9 mouse cellular contexts compared by ENCODE assay signal in genomic region chr16:95769066-95769995, GRCm38 (mm10).
DNase-seq lines count a peak whose midpoint lies in the region; ATAC-seq and TF ChIP-seq lines count a peak whose summit lies in the region.
"Had no signal": no experiment of that assay in that cellular context is flagged by ENCODE, and none has a peak within 500 bp of the region (broad histone marks: within the 10 kb centered on the region; RNA-seq: fewer than 3 reads in every experiment).

No protein-coding gene starts in this region.

- DNase-seq in kidney, adult 18-20 months = no peak
- peak; percentile 61 for DNase-seq in NIH3T3 (ENCODE audit: low read depth)
- peak; percentile 27 to 34 for DNase-seq in kidney, postnatal 36 days
- peak; percentile 42 for DNase-seq in lung, embryonic 14.5 days
- DNase-seq in thymus, adult 2 months = peak; percentile 62

- H3K4me3 ChIP-seq in kidney, embryonic 14.5 days (ENCODE audit: low read length) = no peak overlapping the region
- no peak overlapping the region for H3K4me3 ChIP-seq in embryonic fibroblast, embryonic 13.5 days (ENCODE audit: insufficient read depth, low read length)
- H3K4me3 ChIP-seq in lung, embryonic 14.5 days (ENCODE audit: low read depth, low read length) = no peak overlapping the region
- peak overlapping the region; percentile 46 for H3K4me3 ChIP-seq in thymus, adult 2 months (ENCODE audit: control insufficient read depth, insufficient read depth, low read length)
- H3K4me3 ChIP-seq in midbrain, embryonic 15.5 days = no peak overlapping the region

- no peaks in the 10 kb centered on the region for H3K9me3 ChIP-seq in kidney, embryonic 14.5 days (ENCODE audit: control insufficient read depth, low read length)
- no peaks in the 10 kb centered on the region for H3K9me3 ChIP-seq in lung, embryonic 14.5 days (ENCODE audit: low read depth, low read length)
- H3K9me3 ChIP-seq in midbrain, embryonic 15.5 days = no peaks in the 10 kb centered on the region

- no peaks in the 10 kb centered on the region for H3K27me3 ChIP-seq in kidney, embryonic 14.5 days (ENCODE audit: control insufficient read depth, insufficient read depth, low read length)
- no peaks in the 10 kb centered on the region for H3K27me3 ChIP-seq in lung, embryonic 14.5 days (ENCODE audit: insufficient read depth, low read length)
- H3K27me3 ChIP-seq in thymus, adult 2 months (ENCODE audit: control insufficient read depth, insufficient read depth, low read length) = no peaks in the 10 kb centered on the region
- H3K27me3 ChIP-seq in midbrain, embryonic 15.5 days (replicated peaks) = no peaks in the 10 kb centered on the region

- WGBS in kidney, embryonic 14.5 days = 29% methylated on average over 14 of the region's 14 CpGs
- WGBS in lung, embryonic 14.5 days = 37% methylated on average over 14 of the region's 14 CpGs
- WGBS in thymus, adult 2 months = 49% methylated on average over 14 of the region's 14 CpGs
- WGBS in midbrain, embryonic 15.5 days = 43% methylated on average over 14 of the region's 14 CpGs

- no peaks in the 10 kb centered on the region for H3K36me3 ChIP-seq in kidney, embryonic 14.5 days (ENCODE audit: control insufficient read depth, insufficient read depth, low read length)
- H3K36me3 ChIP-seq in lung, embryonic 14.5 days (ENCODE audit: insufficient read depth) = no peaks in the 10 kb centered on the region
- no peaks in the 10 kb centered on the region for H3K36me3 ChIP-seq in thymus, adult 2 months (ENCODE audit: control insufficient read depth, insufficient read depth, low read length)
- no peaks in the 10 kb centered on the region for H3K36me3 ChIP-seq in midbrain, embryonic 15.5 days (replicated peaks)

- peak; percentile 40 for ATAC-seq in kidney, embryonic 14.5 days (ENCODE audit: low FRiP score, low TSS enrichment)
- 0 out of 2 replicates have a peak, but pooled peaks have one; percentile 20 for ATAC-seq in lung, embryonic 14.5 days (ENCODE audit: insufficient read depth)
- ATAC-seq in midbrain, embryonic 15.5 days (replicated peaks) = no peak

- H3K4me2 ChIP-seq in kidney, embryonic 14.5 days (replicated peaks; ENCODE audit: low read depth, low read length) = no peak overlapping the region
- H3K4me2 ChIP-seq in lung, embryonic 14.5 days = 0 out of 2 replicates have a peak overlapping the region, but pooled peaks have one; percentile 10
- no peak overlapping the region for H3K4me2 ChIP-seq in midbrain, embryonic 15.5 days

- no peak for TF ChIP-seq CTCF in embryonic fibroblast, embryonic 13.5 days (IDR thresholded peaks at IDR 0.05; ENCODE audit: borderline replicate concordance, insufficient read depth, low read length)
- no peak for TF ChIP-seq CTCF in lung, embryonic 14.5 days (IDR thresholded peaks at IDR 0.05; ENCODE audit: low read depth)
- TF ChIP-seq CTCF in thymus, adult 2 months (IDR thresholded peaks at IDR 0.05; ENCODE audit: borderline replicate concordance, control insufficient read depth, extremely low read depth, insufficient read depth, low read length, poor library complexity) = no peak

- peak overlapping the region; percentile 12; the same call in 1 of the 2 replicates for H3K9ac ChIP-seq in kidney, embryonic 14.5 days (ENCODE audit: low read depth, low read length)
- no peak overlapping the region for H3K9ac ChIP-seq in lung, embryonic 14.5 days
- no peak overlapping the region for H3K9ac ChIP-seq in midbrain, embryonic 15.5 days

- no peak for TF ChIP-seq POLR2A in embryonic fibroblast, embryonic 13.5 days (IDR thresholded peaks at IDR 0.05; ENCODE audit: low read depth, low read length)
- TF ChIP-seq POLR2A in thymus, adult 2 months (IDR thresholded peaks at IDR 0.05; ENCODE audit: control insufficient read depth, extremely low read depth, insufficient read depth, low read length, poor library complexity) = peak; percentile 50; the same call in 1 of the 2 replicates

- H3K27ac ChIP-seq in kidney, embryonic 14.5 days (ENCODE audit: low read depth, low read length) = no peak overlapping the region
- H3K27ac ChIP-seq in embryonic fibroblast, embryonic 13.5 days (ENCODE audit: insufficient read depth, low read length) = peak overlapping the region; percentile 41
- H3K27ac ChIP-seq in lung, embryonic 14.5 days (ENCODE audit: low read depth) = 0 out of 2 replicates have a peak overlapping the region, but pooled peaks have one; percentile 24
- peak overlapping the region; percentile 78 for H3K27ac ChIP-seq in thymus, adult 2 months (ENCODE audit: control insufficient read depth, insufficient read depth, low read length)
- H3K27ac ChIP-seq in midbrain, embryonic 15.5 days = no peak overlapping the region
- H3K27ac ChIP-seq: macrophage had no signal

- peaks cover 10% of the 10 kb centered on the region for H3K4me1 ChIP-seq in kidney, embryonic 14.5 days (ENCODE audit: control insufficient read depth, insufficient read depth, low read length)
- peaks cover 12% of the 10 kb centered on the region for H3K4me1 ChIP-seq in embryonic fibroblast, embryonic 13.5 days (ENCODE audit: control insufficient read depth, insufficient read depth, low read length)
- H3K4me1 ChIP-seq in lung, embryonic 14.5 days (ENCODE audit: insufficient read depth) = peaks cover 11% of the 10 kb centered on the region; the same call in 1 of the 2 replicates
- peaks cover 67% of the 10 kb centered on the region for H3K4me1 ChIP-seq in thymus, adult 2 months (replicated peaks; ENCODE audit: control insufficient read depth, insufficient read depth, low read length)
- no peaks in the 10 kb centered on the region for H3K4me1 ChIP-seq in midbrain, embryonic 15.5 days

Comparison
In these comparisons a context has a peak if more than half of its experiments do, and no peak if none do; other contexts are left out.
1. H3K27ac ChIP-seq: peak in embryonic fibroblast, embryonic 13.5 days (single experiment), lung, embryonic 14.5 days (single experiment) and thymus, adult 2 months (single experiment); none in kidney, embryonic 14.5 days (single experiment) and midbrain, embryonic 15.5 days (single experiment).